ENCODE assay signal across 28 mouse cellular contexts in the genomic region with DNA sequence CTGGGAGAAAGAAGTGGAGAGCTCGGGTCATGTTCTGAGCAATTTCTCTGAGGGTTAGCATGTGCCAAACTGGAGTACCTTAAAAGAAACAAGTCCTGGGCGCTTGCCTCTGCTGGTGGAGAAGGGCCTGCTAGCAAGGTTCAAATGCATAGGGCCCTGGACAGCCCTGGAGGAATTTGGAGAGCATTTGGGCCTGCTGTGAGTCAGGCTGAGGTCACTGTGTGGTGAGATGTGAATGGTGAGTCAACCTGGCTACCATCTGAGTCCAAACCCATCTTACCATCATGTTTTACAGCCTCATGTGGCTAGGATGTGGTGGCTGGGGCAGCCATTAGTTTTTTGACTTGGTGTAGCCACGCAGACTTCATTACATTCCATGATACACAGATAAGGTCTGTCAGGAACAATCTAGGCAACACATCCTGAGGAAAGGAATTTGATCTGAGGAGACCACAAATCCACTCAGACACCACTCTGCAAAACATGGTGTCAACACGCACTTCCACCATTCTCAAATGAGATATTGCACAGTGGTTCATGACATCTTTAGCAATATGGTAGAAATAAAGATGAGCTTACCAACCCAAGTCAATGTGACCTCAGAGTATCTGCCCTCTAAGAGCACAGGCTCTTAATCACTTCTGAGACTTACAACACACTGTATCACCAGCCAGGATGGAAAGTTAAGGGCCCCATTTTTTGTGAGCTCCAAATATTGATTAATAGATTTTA.
DNase-seq lines count a peak whose midpoint lies in the region; ATAC-seq and TF ChIP-seq lines count a peak whose summit lies in the region.
"Had no signal": no experiment of that assay in that cellular context is flagged by ENCODE, and none has a peak within 500 bp of the region (broad histone marks: within the 10 kb centered on the region; RNA-seq: fewer than 3 reads in every experiment).

No protein-coding gene starts in this region.

- 54% methylated on average over 4 of the region's 4 CpGs for WGBS in embryonic facial prominence, embryonic 13.5 days
- WGBS in embryonic facial prominence, embryonic 10.5 days = 79% methylated on average over 4 of the region's 4 CpGs
- WGBS in forebrain, embryonic 12.5 days = 84% methylated on average over 4 of the region's 4 CpGs
- 84% methylated on average over 4 of the region's 4 CpGs for WGBS in forebrain, postnatal 0 days

- peaks cover 24% of the 10 kb centered on the region for H3K4me1 ChIP-seq in embryonic facial prominence, embryonic 13.5 days
- no peaks in the 10 kb centered on the region for H3K4me1 ChIP-seq in embryonic facial prominence, embryonic 10.5 days
- peaks cover 18% of the 10 kb centered on the region for H3K4me1 ChIP-seq in embryonic fibroblast, embryonic 13.5 days (ENCODE audit: control insufficient read depth, insufficient read depth, low read length)
- H3K4me1 ChIP-seq in forebrain, embryonic 12.5 days = no peaks in the 10 kb centered on the region
- H3K4me1 ChIP-seq in forebrain, postnatal 0 days (ENCODE audit: insufficient read depth) = no peaks in the 10 kb centered on the region
- H3K4me1 ChIP-seq: heart, embryonic 13.5 days; hindbrain, embryonic 15.5 days; limb, embryonic 12.5 days; liver, embryonic 15.5 days had no signal

- no peak overlapping the region for H3K9ac ChIP-seq in embryonic facial prominence, embryonic 13.5 days
- no peak overlapping the region for H3K9ac ChIP-seq in forebrain, embryonic 12.5 days
- H3K9ac ChIP-seq in forebrain, postnatal 0 days = no peak overlapping the region
- H3K9ac ChIP-seq: heart, embryonic 13.5 days; hindbrain, embryonic 15.5 days; limb, embryonic 12.5 days; liver, embryonic 15.5 days; lung, embryonic 14.5 days had no signal

- H3K27ac ChIP-seq in embryonic facial prominence, embryonic 13.5 days = peak overlapping the region; percentile 53; the same call in 1 of the 2 replicates
- H3K27ac ChIP-seq in embryonic facial prominence, embryonic 10.5 days (replicated peaks) = no peak overlapping the region
- H3K27ac ChIP-seq in embryonic fibroblast, embryonic 13.5 days (ENCODE audit: insufficient read depth, low read length) = peak overlapping the region; percentile 87
- no peak overlapping the region for H3K27ac ChIP-seq in forebrain, embryonic 12.5 days
- H3K27ac ChIP-seq in forebrain, postnatal 0 days (ENCODE audit: low read depth, low read length) = no peak overlapping the region
- H3K27ac ChIP-seq: heart, embryonic 13.5 days; hindbrain, embryonic 15.5 days; limb, embryonic 12.5 days; liver, embryonic 15.5 days; stomach, postnatal 0 days had no signal

- no peak for TF ChIP-seq CTCF in embryonic fibroblast, embryonic 13.5 days (IDR thresholded peaks at IDR 0.05; ENCODE audit: borderline replicate concordance, insufficient read depth, low read length)
- no peak for TF ChIP-seq CTCF in forebrain, postnatal 0 days (IDR thresholded peaks at IDR 0.05; ENCODE audit: low read depth)

- H3K27me3 ChIP-seq in embryonic facial prominence, embryonic 13.5 days = no peaks in the 10 kb centered on the region
- H3K27me3 ChIP-seq in embryonic facial prominence, embryonic 10.5 days (replicated peaks; ENCODE audit: low read depth, poor library complexity, severe bottlenecking) = no peaks in the 10 kb centered on the region
- H3K27me3 ChIP-seq in forebrain, embryonic 12.5 days = no peaks in the 10 kb centered on the region
- no peaks in the 10 kb centered on the region for H3K27me3 ChIP-seq in forebrain, postnatal 0 days (ENCODE audit: insufficient read depth, low read length)
- H3K27me3 ChIP-seq: heart, embryonic 13.5 days; hindbrain, embryonic 15.5 days; limb, embryonic 12.5 days; liver, embryonic 15.5 days had no signal

- H3K9me3 ChIP-seq in embryonic facial prominence, embryonic 13.5 days = no peaks in the 10 kb centered on the region
- no peaks in the 10 kb centered on the region for H3K9me3 ChIP-seq in embryonic facial prominence, embryonic 10.5 days
- H3K9me3 ChIP-seq in forebrain, embryonic 12.5 days = no peaks in the 10 kb centered on the region
- H3K9me3 ChIP-seq in forebrain, postnatal 0 days (ENCODE audit: low read length) = no peaks in the 10 kb centered on the region
- H3K9me3 ChIP-seq: heart, embryonic 13.5 days; hindbrain, embryonic 15.5 days; limb, embryonic 12.5 days; liver, embryonic 15.5 days had no signal

- H3K36me3 ChIP-seq in embryonic facial prominence, embryonic 13.5 days = no peaks in the 10 kb centered on the region
- H3K36me3 ChIP-seq in embryonic facial prominence, embryonic 10.5 days (replicated peaks) = no peaks in the 10 kb centered on the region
- H3K36me3 ChIP-seq in forebrain, embryonic 12.5 days (replicated peaks) = no peaks in the 10 kb centered on the region
- H3K36me3 ChIP-seq in forebrain, postnatal 0 days (ENCODE audit: insufficient read depth) = no peaks in the 10 kb centered on the region
- H3K36me3 ChIP-seq: heart, embryonic 13.5 days; hindbrain, embryonic 15.5 days; limb, embryonic 12.5 days; liver, embryonic 15.5 days had no signal

- ATAC-seq in embryonic facial prominence, embryonic 13.5 days (ENCODE audit: insufficient number of reproducible peaks, insufficient read depth, low FRiP score, low TSS enrichment, low read depth) = no peak
- ATAC-seq in forebrain, embryonic 12.5 days (ENCODE audit: low FRiP score) = no peak
- no peak for ATAC-seq in forebrain, postnatal 0 days
- ATAC-seq: forebrain, embryonic 14.5 days; inflammation-experienced regulatory T-cells, adult 6 months had no signal

- no peak overlapping the region for H3K4me3 ChIP-seq in embryonic facial prominence, embryonic 13.5 days
- H3K4me3 ChIP-seq in embryonic facial prominence, embryonic 10.5 days = no peak overlapping the region
- no peak overlapping the region for H3K4me3 ChIP-seq in embryonic fibroblast, embryonic 13.5 days (ENCODE audit: insufficient read depth, low read length)
- no peak overlapping the region for H3K4me3 ChIP-seq in forebrain, embryonic 12.5 days (replicated peaks)
- no peak overlapping the region for H3K4me3 ChIP-seq in forebrain, postnatal 0 days (ENCODE audit: low read depth, low read length)
- H3K4me3 ChIP-seq: heart, embryonic 13.5 days; hindbrain, embryonic 15.5 days; limb, embryonic 12.5 days; liver, embryonic 15.5 days had no signal

- DNase-seq in embryonic facial prominence, embryonic 10.5 days (ENCODE audit: low spot score) = no peak
- peak; percentile 85 for DNase-seq in Muller cell, postnatal 12 days (ENCODE audit: inconsistent ontology term)
- DNase-seq in kidney, postnatal 36 days = no peak
- no peak for DNase-seq in forebrain, postnatal 0 days
- DNase-seq: adrenal gland, postnatal 10 days; cerebellum, adult 2 months; cerebellum, postnatal 14 days; gastrocnemius, postnatal 10 days; heart, postnatal 10 days; kidney, adult 11 months; kidney, postnatal 14 days; lung, embryonic 14.5 days; lung, postnatal 14 days; midbrain, embryonic 14.5 days; right cerebral cortex, postnatal 25 days; spleen, adult 18-20 months; thymus, adult 18-20 months; thymus, postnatal 25 days had no signal

- TF ChIP-seq POLR2A in embryonic fibroblast, embryonic 13.5 days (IDR thresholded peaks at IDR 0.05; ENCODE audit: low read depth, low read length) = no peak; the same call in 1 of the 2 replicates

- H3K4me2 ChIP-seq in embryonic facial prominence, embryonic 13.5 days = no peak overlapping the region
- no peak overlapping the region for H3K4me2 ChIP-seq in forebrain, embryonic 12.5 days
- no peak overlapping the region for H3K4me2 ChIP-seq in forebrain, postnatal 0 days (ENCODE audit: low read depth)
- H3K4me2 ChIP-seq: heart, embryonic 13.5 days; hindbrain, embryonic 15.5 days; limb, embryonic 12.5 days; liver, embryonic 15.5 days; lung, embryonic 14.5 days had no signal

Comparison
In these comparisons a context has a peak if more than half of its experiments do, and no peak if none do; other contexts are left out.
1. H3K27ac ChIP-seq: peak in embryonic facial prominence, embryonic 13.5 days (single experiment) and embryonic fibroblast, embryonic 13.5 days (single experiment); none in embryonic facial prominence, embryonic 10.5 days (single experiment), forebrain, embryonic 12.5 days (single experiment) and forebrain, postnatal 0 days (single experiment).